Mouse (Mus musculus) heart, adult 2 months (tissue): ENCODE results near the gene Cbfb.

Experiments used
- CTCF ChIP-seq: fragments of 200-600 bp; IDR thresholded peaks from 2 replicates; pipeline ENCODE4 v1.8.1; 2022; ENCODE audit warnings: antibody characterized with exemption, mild to moderate bottlenecking, moderate library complexity
- POLR2A ChIP-seq: fragments of 200-500 bp; IDR thresholded peaks from 2 replicates; pipeline ENCODE4 v1.6.1; 2011; ENCODE audit warnings: mild to moderate bottlenecking, low read depth, low read length, control low read depth; ENCODE audit not compliant: insufficient read depth

- no peak for TF ChIP-seq CTCF
- no peak for TF ChIP-seq POLR2A
These were observed 91.0 kb downstream of the Cbfb start for GRCm38 (mm10) chr8:105261326-105261980.
